Mouse (Mus musculus): ENCODE measurements around the gene Gigyf2. TPM values are rescaled to one million over a fixed set of nuclear protein-coding genes. Genes with fewer than 3 reads are reported as not detected.
A peak's percentile ranks its signal among the peaks of the same experiment; 100 is the strongest.

Gigyf2 gene
- total RNA-seq (2021), result 10 to 100 TPM; 83.6 to 85.5 TPM
- long read RNA-seq, experiment 1, partial matches to known transcripts, result 0 of 2 reads
- long read RNA-seq, experiment 1, other reads (novel, unspliced or antisense), result 1 of 2 reads
- long read RNA-seq, experiment 2, partial matches to known transcripts, result 1 of 11 reads
- long read RNA-seq, experiment 2, other reads (novel, unspliced or antisense), result 3 of 11 reads

GRCm38 (mm10) chr1:87326742-87327163 is at the start of gene Gigyf2:
TSS of gene Gigyf2 (plus strand) at chr1:87326998.
- peak; percentile 91 to 95 for DNase-seq (ENCODE audit: low spot score in 2 of 2)

- DNase-seq (ENCODE audit: low spot score in 2 of 2), result no peak
Measured at GRCm38 (mm10) chr1:87280281-87280680, 46.5 kb upstream of the Gigyf2 start.

GRCm38 (mm10) chr1:87281599-87282412 is 45.0 kb upstream of the Gigyf2 start:
- DNase-seq (ENCODE audit: low spot score in 2 of 2), result no peak

- DNase-seq (ENCODE audit: low spot score in 2 of 2), result no peak
Measured at GRCm38 (mm10) chr1:87282413-87282788, 44.4 kb upstream of the Gigyf2 start.

GRCm38 (mm10) chr1:87283410-87283960 is 43.3 kb upstream of the Gigyf2 start:
- DNase-seq (ENCODE audit: low spot score in 2 of 2), result no peak

GRCm38 (mm10) chr1:87287105-87287504 is 39.7 kb upstream of the Gigyf2 start:
- no peak for DNase-seq (ENCODE audit: low spot score in 2 of 2)

GRCm38 (mm10) chr1:87291416-87291815 is 35.4 kb upstream of the Gigyf2 start:
- no peak for DNase-seq (ENCODE audit: low spot score in 2 of 2)

GRCm38 (mm10) chr1:87292420-87293190 is 34.2 kb upstream of the Gigyf2 start:
- peak; percentile 23 to 68 for DNase-seq (ENCODE audit: low spot score in 2 of 2)

- DNase-seq (ENCODE audit: low spot score in 2 of 2), result no peak
Measured at GRCm38 (mm10) chr1:87294063-87294710, 32.6 kb upstream of the Gigyf2 start.

- DNase-seq (ENCODE audit: low spot score in 2 of 2), result no peak
Measured at GRCm38 (mm10) chr1:87294951-87295350, 31.8 kb upstream of the Gigyf2 start.

GRCm38 (mm10) chr1:87297346-87297925 is 29.4 kb upstream of the Gigyf2 start:
- DNase-seq (ENCODE audit: low spot score in 2 of 2), result no peak

GRCm38 (mm10) chr1:87300360-87301286 is 26.2 kb upstream of the Gigyf2 start:
- DNase-seq (ENCODE audit: low spot score in 2 of 2), result no peak

GRCm38 (mm10) chr1:87301971-87302370 is 24.8 kb upstream of the Gigyf2 start:
- DNase-seq (ENCODE audit: low spot score in 2 of 2), result no peak

- DNase-seq (ENCODE audit: low spot score in 2 of 2), result no peak
Measured at GRCm38 (mm10) chr1:87308952-87309351, 17.8 kb upstream of the Gigyf2 start.

GRCm38 (mm10) chr1:87309621-87310020 is 17.2 kb upstream of the Gigyf2 start:
- DNase-seq (ENCODE audit: low spot score in 2 of 2), result no peak

- DNase-seq (ENCODE audit: low spot score in 2 of 2), result no peak
Measured at GRCm38 (mm10) chr1:87312681-87313080, 14.1 kb upstream of the Gigyf2 start.

- no peak for DNase-seq (ENCODE audit: low spot score in 2 of 2)
Measured at GRCm38 (mm10) chr1:87313116-87313515, 13.7 kb upstream of the Gigyf2 start.

- no peak for DNase-seq (ENCODE audit: low spot score in 2 of 2)
Measured at GRCm38 (mm10) chr1:87313843-87314570, 12.8 kb upstream of the Gigyf2 start.

GRCm38 (mm10) chr1:87315431-87315830 is 11.4 kb upstream of the Gigyf2 start:
- no peak for DNase-seq (ENCODE audit: low spot score in 2 of 2)

Data from layer of hippocampus, postnatal 14 days (tissue).